Mouse (Mus musculus) megakaryocyte, adult 5-6 weeks (primary cell): ENCODE measurements around the gene Inip. TPM values are rescaled to one million over a fixed set of nuclear protein-coding genes. Genes with fewer than 3 reads are reported as not detected.

Experiments
- ATAC-seq: 2 replicates; pipeline ENCODE4 v1.8.0; 2016; ENCODE audit warnings: mild to moderate bottlenecking, inconsistent platforms; ENCODE audit not compliant: poor library complexity, severe bottlenecking
- total RNA-seq, 2 experiments: library from RNA; stranded (forward) in 1 of 2; stranded (reverse) in 1 of 2; fragments of 153-499, 151-499 nt in 1 of 2; fragments of 221-1000, 200-1000 nt in 1 of 2; gene quantifications; 2 replicates each; pipeline versions ENCODE4 v1.2.3 to v1.2.4; 2015 to 2017

The Inip gene
- total RNA-seq, 2 experiments from 2014 or later: 49.0 to 52.7 TPM

DNA sequence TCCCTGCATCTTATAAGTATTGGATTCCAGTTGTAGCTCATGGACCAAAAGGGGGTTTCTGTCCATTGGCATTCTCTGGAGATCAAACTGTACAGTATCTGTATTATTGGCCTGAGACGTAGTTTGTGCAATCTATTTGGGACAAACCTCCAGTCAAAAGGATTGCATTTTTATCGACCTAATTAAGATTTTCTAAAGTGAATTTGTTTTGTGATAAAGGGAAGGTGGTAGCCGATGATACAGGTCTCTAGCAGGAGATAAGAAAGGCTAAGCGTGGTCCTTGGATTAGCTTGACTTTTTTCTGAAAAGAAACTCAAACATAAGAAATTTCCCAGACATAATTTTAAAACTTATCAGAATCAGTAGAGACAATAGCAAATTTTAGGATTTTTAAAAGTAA lies 75.8 kb downstream of the Inip start:
- no peak for ATAC-seq

DNA sequence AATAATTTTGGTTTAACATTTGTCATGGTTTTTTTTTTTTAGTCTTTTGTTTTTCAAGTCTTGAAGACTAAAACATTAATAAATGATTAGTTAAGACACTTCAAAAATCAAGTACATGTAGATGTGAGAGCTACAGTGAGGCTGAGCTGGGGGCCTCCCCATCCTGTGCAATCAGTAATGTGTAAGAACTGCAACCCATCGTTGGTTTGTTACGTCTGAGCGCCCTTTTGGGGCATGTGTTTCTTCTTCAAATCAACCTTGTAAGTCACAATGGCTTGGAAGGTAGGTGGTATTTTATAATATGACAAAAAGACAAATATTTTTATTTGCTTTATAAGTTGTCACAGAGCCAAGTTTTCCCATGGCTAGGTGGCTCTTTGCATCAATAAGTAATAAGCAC lies 79.6 kb downstream of the Inip start:
- no peak for ATAC-seq

Other genes with a start within 250 kb of the Inip start
- gene Hsdl2, start 220.0 kb downstream of the Inip start, total RNA-seq (2015): 22.2 and 23.5 TPM in 2 replicates
- gene Hsdl2, start 220.0 kb downstream of the Inip start, total RNA-seq (2017): 22.3 and 27.6 TPM in 2 replicates
- 3.6 and 4.6 TPM in 2 replicates for gene E130308A19Rik, start 175.4 kb downstream of the Inip start, total RNA-seq (2015)
- gene E130308A19Rik, start 175.4 kb downstream of the Inip start, total RNA-seq (2017): 1.9 and 2.0 TPM in 2 replicates
- 16.8 and 17.9 TPM in 2 replicates for gene Snx30, start 4.3 kb upstream of the Inip start, total RNA-seq (2015)
- gene Snx30, start 4.3 kb upstream of the Inip start, total RNA-seq (2017): 28.2 and 29.7 TPM in 2 replicates
- gene Slc46a2, start 113.5 kb upstream of the Inip start, total RNA-seq (2015): not detected in 2 replicates
- not detected in 2 replicates for gene Slc46a2, start 113.5 kb upstream of the Inip start, total RNA-seq (2017)
- gene Mup4, start 159.1 kb upstream of the Inip start, total RNA-seq (2015): not detected in 2 replicates
- not detected in 2 replicates for gene Mup4, start 159.1 kb upstream of the Inip start, total RNA-seq (2017)
- gene Mup6, start 162.7 kb upstream of the Inip start, total RNA-seq (2015): not detected in 2 replicates
- gene Mup6, start 162.7 kb upstream of the Inip start, total RNA-seq (2017): not detected in 2 replicates